Mouse (Mus musculus): ENCODE results near the gene Gm42878. TPM values are rescaled to one million over a fixed set of nuclear protein-coding genes. Genes with fewer than 3 reads are reported as not detected.

The Gm42878 gene
- not detected for total RNA-seq (2021)

DNA sequence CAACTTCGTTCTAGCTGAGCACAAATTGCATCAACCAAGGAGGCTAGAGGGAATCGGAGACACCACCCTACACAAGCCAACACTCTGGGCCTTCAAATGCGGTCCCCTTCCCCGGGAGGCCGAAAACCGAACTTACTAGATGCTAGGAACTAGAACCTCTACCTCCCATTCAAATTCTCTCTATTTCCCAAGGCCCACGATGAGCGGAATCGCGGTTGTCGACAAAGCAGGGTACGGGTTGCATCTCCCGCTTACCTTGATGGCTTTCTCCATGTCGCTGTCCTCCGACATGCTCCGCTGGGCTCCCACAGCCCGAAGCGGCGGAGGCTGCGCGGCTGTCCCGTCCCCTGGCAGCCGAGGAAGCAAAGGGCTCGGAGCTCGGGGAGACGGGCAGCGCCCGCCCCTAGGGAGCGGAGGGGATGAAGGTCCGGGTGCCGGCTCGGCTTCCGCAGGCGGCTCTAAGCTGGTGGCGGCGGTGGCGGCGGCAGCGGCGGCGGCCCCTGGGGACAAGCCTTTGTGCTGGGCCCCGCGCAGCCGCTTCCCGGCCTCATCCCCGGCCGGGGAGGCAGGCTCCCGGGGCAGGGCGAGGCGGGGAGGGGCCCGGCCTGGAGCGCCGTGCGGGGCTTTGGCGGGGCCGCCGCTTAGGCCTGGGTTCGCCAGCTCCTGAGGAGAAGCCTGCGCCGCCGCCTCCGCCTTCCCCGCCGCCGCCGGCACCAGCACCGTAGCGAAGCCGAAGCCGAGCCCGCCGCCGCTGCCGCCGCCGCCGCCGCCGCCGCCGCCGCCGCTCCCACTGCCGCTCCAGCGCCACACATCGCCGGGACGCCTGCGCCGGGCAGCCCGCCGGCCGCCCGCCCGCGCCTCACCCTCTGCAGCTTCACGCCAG is at the start of gene Gm42878, which contains the start of gene Adam1a:
Gene Gm42878, minus strand, starts transcription at position 573 of the 883 bp plus-strand sequence.
Gene Adam1a, minus strand, starts transcription at position 573 of the 883 bp plus-strand sequence.
- DNase-seq (ENCODE audit: low spot score in 2 of 2): no peak
- intact Hi-C loops (cut with DNase I): no loop called here

DNA sequence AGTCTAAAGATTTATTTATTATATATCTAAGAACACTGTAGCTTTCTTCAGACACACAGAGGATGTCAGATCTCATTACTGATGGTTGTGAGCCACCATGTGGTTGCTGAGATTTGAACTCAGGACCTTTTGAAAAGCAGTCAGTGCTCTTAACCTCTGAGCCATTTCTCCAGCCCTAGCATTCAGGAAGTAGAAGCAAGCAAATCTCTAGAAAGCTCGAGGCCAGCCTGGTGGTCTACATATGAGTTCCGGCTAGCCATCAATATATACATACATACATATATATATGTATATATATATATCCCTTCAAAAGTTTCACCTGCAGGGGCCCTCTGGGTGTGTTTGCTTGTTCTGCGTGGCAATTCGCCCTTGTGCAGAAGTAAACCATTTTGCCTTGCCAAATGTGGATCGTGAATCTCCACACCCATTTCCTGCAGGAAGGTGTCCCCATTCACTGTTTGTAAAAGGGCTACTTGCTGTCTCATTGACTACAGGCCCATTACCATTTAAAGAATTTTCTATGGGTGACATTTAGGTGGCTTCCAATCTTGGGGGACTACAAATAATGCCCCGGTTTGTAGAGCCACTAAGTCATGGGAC is 49.5 kb upstream of the Gm42878 start:
- DNase-seq (ENCODE audit: low spot score in 2 of 2): no peak
- intact Hi-C loops (cut with DNase I): no loop called here

DNA sequence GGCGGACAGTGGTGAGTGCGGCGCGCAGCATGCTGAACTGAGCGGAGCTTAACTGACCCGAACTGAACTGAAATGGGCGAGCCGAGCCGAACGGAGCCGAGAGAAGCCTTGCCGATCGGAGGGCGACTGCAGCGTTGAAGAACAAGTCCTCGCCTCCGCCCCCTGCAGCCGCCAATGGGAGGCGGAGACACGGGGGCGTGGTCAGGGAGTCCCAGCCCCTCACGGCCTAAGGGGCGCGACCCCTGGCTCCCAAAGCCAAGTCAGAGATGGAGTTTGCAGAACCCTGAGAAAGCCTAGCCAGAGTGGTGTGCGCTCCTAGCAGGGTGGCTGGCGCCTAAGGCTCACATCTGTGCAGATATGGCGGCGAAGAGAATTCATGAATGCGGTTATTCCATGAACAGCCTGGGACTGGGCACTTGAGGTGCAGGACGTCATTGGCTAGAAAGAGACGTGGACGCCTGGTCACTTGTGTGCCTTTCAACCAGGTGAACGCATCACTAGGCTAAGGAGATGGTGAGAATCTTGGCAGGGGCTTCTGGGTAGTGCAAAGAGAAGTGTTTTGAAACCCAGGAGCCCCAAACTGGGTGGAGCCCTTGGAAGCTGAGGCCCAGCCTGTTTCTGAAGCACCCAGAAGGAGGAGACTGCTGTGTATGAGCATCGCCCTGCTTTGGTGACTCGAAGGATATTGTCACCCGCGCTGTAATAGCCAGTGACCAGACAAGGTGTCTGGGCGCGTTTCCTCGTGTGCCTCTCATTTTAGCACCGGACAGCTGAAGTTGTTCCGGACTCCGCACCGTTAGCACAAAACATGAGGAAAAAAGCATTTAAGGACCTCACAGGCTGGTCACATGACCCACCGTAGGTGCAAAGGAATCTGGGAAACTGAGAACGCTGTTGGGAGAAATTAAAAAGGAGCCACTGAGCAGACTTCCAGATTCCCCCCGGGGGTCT is 48.4 kb upstream of the Gm42878 start, which contains the start of gene Aldh2:
Gene Aldh2, minus strand, starts transcription at position 374 of the 951 bp plus-strand sequence.
- DNase-seq (ENCODE audit: low spot score in 2 of 2): peak; percentile 76 to 77
- intact Hi-C loops (cut with DNase I): no loop called here

DNA sequence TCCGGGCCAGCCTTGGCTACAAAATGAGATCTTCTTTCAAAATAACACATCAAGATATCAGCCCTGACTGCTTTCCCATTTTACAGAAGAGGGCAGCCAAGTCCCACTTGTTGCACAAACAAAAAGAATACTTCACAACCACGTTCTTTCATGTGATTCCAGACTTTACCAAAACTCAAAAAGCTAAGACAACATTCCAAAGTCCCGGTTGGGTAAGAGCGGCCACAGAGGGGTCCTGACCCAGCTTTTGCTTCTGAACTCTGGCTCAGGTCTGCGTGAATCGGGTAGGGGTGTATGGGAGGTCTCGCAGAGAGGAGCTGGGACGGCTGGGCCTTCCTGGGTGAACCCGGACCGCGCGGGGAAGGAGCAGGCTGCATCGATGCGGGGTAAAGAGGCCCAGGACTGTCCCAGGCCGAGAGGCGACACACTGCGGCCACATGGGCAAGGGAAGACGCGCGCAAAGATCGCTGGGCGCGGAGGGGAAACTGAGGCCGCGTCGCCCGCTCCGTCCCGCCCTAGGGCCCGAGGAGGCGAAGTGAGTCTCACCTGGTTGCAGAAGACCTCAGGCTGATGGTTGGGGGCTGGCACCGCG is 47.6 kb upstream of the Gm42878 start:
- no peak for DNase-seq (ENCODE audit: low spot score in 2 of 2)
- intact Hi-C loops (cut with DNase I): no loop called here

DNA sequence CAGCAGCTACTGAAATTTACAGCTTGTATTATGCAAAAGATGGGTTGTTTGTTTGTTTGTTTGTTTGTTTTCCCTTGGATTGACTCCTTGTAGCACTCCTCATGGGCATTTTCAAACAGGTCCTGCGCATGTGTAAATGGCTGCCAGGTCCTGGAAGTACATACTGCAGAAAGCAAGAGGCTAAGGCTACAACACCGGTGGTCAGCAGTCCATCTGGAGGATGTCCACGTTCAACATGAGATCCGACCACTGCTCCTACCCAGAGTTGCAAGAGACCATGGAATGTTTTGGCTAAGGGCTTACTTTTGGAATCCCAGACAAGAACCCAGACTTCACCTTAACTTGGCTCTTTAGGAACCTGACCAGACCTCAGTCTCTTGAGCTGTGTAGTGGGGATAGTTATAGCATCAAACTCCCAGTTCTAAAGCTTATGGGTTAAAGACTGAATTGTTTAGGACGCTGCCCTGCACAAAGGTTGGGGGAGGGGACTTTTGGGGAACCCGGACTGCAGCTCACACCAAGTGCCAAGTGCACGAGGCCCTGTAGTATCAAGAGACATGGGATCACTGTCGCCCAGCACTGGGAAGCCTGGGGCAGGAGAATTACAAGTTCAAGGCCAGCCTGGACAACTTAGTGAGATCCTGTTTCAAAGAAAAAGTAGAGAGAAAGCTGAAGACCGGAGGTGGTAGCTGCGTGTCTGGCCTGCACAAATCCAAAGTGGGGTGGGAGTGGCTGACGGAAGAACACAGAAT is 47.0 kb upstream of the Gm42878 start:
- no peak for DNase-seq (ENCODE audit: low spot score in 2 of 2)
- intact Hi-C loops (cut with DNase I): no loop called here

DNA sequence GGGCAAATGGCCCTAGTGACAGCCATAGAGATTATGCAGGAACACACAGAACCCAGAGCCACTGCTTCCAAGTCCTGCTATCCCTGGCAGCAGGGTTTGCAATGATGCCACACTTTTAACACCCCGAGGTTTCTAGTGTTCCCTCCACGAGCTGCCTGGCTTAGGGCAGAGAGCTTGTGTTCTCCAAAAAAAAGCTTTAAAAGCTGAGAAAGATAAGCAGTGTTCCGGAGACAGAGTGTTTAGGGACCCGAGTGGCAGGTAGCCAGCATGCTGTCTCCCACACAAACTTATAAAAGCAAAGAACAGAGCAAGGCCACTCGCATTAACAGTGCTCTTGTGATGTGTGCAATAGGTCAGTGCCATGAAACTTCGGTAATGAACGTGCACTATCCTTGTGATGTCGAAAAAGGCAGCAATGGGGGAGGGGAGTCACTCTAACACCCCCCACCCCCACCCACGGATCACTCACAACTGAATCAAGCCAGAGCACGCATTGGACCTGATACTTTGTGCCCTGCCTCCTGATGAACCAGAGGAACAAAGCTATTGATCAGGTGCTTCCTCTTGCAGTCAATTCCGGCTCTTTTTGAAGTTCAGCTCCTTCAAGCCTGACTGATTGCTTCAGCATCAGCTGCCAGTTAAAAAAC is 46.3 kb upstream of the Gm42878 start:
- intact Hi-C loops (cut with DNase I): no loop called here

DNA sequence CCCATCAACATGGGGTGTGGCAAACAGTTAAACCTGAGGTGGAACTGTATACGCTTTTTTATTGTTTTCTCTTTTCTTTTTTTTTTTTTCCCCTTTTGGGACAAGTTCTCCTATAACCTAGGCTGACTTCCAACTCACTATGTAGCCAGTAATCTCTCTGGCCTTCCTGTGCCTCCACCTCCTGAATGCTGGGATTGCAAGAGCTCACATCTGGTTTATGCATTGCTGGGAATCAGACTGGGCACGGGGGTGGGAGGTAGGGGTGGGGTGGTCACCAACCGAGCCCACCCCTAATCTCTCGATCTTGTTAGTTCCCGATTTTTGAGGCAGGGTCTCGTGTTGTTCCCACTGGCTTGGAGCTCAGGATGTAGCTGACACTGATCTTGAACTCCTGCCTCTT is 44.6 kb upstream of the Gm42878 start:
- intact Hi-C loops (cut with DNase I): no loop called here

More for the DNA sequence above, 46.3 kb upstream of the Gm42878 start:
- no peak for DNase-seq (ENCODE audit: low spot score in 2 of 2)

DNA sequence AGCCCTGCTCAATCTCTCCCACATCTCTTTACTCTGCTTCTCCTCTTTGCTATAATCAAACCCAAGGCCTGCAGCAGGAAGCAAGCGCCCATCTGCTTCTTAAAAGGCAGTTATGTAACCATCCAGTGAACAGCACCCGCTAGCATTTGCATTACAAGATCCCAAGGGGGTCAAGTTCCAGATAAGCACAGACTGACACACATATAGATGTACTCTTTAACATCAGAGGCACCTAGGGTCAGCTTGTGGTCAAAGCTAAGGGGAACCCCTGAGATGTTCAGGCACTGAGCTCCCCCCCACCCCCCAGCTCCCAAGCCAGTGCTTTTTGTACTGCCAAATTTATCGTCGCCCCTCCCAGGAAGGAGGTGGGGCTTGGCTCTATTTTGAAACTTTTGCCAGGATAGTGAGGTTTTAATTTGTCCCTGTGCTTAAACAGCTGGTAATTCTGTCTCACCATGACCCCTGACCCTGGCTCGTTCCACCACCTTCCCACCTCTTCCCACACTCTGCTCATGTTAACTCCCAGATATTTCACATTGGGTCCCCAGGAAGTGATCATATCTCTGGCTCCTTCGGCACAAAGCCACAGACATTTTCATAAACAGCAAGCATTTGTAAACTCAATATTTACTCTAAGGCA is 41.2 kb upstream of the Gm42878 start:
- DNase-seq (ENCODE audit: low spot score in 2 of 2): peak; percentile 71 to 90
- intact Hi-C loops (cut with DNase I): no loop called here

More for the DNA sequence above, 44.6 kb upstream of the Gm42878 start:
- DNase-seq (ENCODE audit: low spot score in 2 of 2): no peak

DNA sequence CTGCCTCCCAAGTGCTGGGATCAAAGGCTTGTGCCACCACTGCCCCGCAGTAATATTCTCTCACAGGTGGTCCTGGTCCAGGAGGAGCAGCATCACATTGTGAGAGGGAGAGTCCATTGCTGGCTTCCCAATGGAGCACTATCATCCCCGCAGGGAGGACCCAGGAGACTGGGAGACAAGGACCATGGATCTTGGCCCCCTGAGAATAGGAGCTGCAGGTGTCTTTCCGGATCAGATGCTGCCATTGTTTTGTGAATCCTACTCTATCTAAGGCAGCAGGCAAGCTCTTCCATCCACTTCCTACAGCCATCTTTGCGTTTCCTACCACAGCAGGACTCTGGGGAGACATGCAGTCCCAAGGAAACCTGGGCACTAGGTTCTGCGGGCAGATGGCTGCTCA is 40.4 kb upstream of the Gm42878 start:
- intact Hi-C loops (cut with DNase I): no loop called here
- DNase-seq (ENCODE audit: low spot score in 2 of 2): peak in 1 of 2 experiments; percentile 19

DNA sequence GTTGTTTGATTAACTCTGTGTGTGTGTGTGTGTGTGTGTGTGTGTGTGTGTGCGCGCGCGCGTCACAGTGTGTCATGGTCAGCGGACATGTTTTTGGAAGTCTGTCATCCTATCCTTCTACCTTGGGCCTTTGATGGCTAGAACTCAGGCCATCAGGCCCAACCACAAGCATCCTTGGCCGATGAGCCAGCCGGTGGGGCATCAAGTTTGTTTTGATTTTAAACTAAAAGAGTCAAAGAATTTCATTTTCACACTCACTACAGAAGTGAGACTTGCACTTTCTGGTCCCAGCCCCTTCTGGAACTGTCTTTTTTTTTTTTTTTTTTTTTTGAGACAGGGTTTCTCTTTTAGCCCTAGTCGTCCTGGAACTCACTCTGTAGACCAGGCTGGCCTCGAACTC is 39.7 kb upstream of the Gm42878 start:
- no peak for DNase-seq (ENCODE audit: low spot score in 2 of 2)

DNA sequence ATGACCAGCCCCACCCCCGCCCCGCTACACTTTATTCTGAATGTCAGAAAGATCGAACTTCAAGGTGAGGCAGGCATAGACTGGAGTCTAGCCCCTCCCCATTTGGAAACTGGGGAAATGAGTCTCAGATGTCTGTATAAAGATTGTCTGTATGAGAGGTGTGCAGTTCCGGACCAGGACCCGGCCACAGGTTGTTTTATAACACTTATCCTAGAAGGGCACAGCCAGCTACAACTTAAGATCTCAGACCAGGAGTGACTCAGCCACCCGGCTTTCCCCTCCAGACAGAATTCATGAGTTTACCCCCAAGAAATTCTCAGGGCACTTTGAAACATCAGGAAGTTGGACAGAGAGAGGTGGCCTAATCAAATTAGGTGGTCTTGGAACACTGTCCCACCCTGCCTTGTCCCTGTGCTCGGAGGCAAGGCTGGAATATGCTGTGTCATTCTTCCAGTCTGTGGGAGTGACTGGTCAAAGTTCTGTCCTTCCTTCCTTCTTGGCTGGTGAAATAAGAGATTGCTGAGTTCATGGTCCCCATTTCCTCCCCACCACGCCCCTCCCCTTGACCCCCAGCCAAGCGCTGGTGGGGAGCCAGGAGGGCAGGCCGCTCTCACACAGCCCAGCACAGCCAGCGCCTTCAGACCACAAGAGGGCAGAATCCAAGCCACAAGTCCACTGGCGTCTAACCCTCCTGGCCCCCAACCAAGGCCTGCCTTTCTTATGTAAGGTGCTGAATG is 38.7 kb upstream of the Gm42878 start:
- intact Hi-C loops (cut with DNase I): no loop called here
- DNase-seq (ENCODE audit: low spot score in 2 of 2): peak; percentile 52 to 65

More for the DNA sequence above, 39.7 kb upstream of the Gm42878 start:
- intact Hi-C loops (cut with DNase I): no loop called here

DNA sequence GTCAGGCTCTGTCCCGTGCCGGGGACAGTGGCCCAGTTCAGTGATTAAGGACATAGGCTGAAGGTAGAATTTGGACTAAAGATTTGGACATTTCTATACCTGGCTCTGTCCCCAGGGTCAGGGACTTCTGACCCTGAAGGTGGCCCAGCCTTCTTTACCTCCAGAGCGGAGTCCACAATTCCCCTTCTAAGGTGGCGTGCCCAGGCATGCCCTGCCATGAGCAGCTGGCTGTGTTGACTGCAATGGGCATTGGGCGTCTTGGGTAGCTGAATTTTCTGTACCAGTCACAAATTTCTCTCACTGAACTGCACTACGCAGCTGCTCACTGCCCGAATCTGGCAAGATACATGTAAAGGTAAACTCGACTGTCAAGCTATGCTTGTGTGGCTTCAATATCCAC is 36.7 kb upstream of the Gm42878 start:
- no peak for DNase-seq (ENCODE audit: low spot score in 2 of 2)
- intact Hi-C loops (cut with DNase I): no loop called here

DNA sequence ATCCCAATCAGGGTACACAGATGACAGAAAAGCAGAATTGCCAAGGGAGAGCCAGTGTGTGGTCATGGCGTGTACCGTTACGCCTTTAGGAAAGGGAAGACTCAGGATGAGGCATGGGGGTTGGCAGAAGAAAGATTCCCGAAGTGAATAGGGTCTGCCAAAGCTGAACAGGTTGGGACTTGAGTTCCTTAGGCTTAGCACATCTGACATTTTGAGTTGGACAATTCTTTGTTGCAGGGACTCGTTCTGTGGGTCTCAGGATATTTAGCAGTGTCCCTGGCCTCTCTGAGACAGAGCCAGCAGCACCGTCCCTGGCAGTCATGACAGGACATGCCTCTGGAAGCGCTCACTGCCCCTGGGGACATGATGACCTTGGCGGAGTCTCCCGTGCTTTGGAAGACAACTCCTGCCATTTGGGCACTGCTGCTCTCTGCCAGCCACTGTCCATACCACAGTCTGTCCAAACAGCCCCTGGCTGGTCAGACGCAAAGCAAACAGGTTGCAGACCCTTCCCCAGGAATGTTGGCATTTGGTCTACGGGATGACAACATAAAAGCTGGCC is 31.7 kb upstream of the Gm42878 start:
- no peak for DNase-seq (ENCODE audit: low spot score in 2 of 2)
- intact Hi-C loops (cut with DNase I): no loop called here

DNA sequence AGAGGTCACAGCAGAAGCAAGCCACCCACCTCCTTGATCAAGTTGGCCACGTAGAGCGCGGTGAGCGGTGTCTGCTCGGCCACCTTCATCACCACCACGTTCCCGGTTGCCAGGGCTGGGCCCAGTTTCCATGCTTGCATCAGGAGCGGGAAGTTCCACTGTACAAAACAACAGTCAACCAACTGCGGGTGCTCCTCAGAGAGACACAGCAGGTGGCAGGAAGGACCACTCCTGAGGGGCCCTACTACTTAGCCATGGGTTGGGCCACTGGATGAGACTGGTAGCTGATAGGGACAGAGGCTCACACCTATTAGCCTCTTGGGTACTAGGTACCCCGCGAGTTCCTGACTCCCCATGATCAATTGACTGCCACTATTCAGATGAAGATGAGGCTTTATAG is 30.6 kb upstream of the Gm42878 start:
- DNase-seq (ENCODE audit: low spot score in 2 of 2): no peak
- intact Hi-C loops (cut with DNase I): no loop called here

DNA sequence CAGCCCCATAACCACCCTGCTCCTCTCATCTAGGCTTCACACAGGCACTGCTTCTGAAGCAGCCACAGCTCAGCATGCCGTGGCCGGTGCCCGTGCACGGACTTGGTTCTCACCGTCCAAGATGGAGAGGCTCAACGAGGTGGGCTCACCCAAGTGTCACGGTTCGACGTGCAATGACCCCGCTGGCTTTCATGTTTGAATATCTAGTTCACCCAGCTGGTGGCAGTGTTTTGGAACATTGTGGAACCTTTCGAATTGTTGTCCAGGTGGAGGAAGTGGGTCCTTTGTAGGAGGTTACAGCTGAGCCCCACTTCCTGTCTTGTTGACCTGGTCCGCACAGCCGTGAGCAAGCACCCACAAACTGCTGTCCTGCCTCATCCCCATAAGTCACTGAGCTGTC is 28.9 kb upstream of the Gm42878 start:
- DNase-seq (ENCODE audit: low spot score in 2 of 2): no peak
- intact Hi-C loops (cut with DNase I): no loop called here

DNA sequence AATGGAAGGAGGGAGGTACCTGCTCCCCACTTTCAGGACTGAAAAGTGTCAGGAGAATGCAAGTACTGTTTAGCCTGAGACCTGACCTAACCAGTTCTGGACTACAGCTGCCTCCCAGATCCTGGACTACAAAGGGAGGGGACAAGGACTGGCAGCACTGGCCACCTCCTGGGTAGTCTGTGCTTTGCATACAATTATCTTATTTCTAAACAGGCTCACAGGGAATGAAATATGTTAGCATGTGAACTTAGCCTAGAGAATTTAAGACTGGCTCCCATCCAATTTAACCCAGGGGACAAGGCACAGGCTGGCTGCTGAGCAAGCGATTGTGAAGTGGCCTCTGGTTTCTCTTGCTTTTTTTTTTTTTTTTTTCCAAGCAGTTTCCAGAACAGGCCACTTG is 25.5 kb upstream of the Gm42878 start:
- intact Hi-C loops (cut with DNase I): no loop called here
- no peak for DNase-seq (ENCODE audit: low spot score in 2 of 2)

DNA sequence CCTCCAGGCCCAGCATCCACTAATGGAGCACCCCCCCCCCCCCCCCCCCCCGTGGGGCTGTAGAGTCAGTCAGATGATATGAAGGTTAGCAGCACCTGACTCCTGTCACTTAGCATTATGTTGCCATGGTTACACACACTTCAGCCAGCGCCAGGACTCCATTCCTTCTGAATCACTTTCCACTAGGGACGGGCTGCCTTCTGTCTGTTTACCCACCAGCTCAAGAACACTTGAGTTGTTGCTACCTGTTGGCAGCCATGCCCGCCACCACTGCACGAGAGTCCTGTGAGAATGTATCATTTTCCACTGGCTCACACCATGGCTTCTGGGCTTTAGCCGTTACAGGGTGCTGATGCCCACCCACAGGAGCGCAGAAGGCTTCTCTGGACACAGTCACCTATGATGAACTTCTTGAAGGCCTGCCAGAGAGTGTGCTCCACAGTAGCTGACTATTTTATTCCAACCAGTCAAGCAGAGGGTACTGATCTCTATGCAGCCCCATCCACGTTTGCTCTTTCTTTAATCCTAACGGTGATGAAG is 24.7 kb upstream of the Gm42878 start:
- intact Hi-C loops (cut with DNase I): no loop called here
- no peak for DNase-seq (ENCODE audit: low spot score in 2 of 2)
